Mouse (Mus musculus) left cerebral cortex, adult 2 months (tissue): ENCODE measurements around the gene Timp4. TPM values are rescaled to one million over a fixed set of nuclear protein-coding genes. Genes with fewer than 3 reads are reported as not detected.

Source experiments
- DNase-seq, 2 experiments: peaks; one replicate each; pipeline ENCODE4 v3.0.0; 2021 to 2022; ENCODE audit warnings: low spot score in 2 of 2, mixed read lengths in 1 of 2; ENCODE audit errors: extremely low spot score in 1 of 2
- H3K27ac ChIP-seq: fragments of 200-600 bp; 2 replicates; pipeline ENCODE4 v1.8.1; 2022
- H3K4me3 ChIP-seq: fragments of 200-600 bp; 2 replicates; pipeline ENCODE4 v1.8.1; 2022
- CTCF ChIP-seq: fragments of 200-600 bp; IDR thresholded peaks from 2 replicates; pipeline ENCODE4 v1.8.1; 2022; ENCODE audit warnings: antibody characterized with exemption, mild to moderate bottlenecking, moderate library complexity
- intact Hi-C: fragments of 180-260 bp; cut with DNase I; formaldehyde crosslinking; loops from one replicate; pipeline ENCODE4 v1.15.1; 2025
- long read RNA-seq, 2 experiments: library from polyadenylated mRNA; stranded (forward); transcript quantifications; one replicate each; pipeline ENCODE4 v2.0.0; 2021; ENCODE audit warnings: borderline mapping rate in 2 of 2
- total RNA-seq, 2 experiments: library from RNA; stranded (reverse); gene quantifications; 2 replicates each; pipeline ENCODE4 v1.2.3; 2021

Gene Timp4
- 10 to 100 TPM; 13.7 to 18.9 TPM for total RNA-seq
- long read RNA-seq, experiment 1, full-length matches to known transcripts = 21 of 27 reads
- long read RNA-seq, experiment 1, partial matches to known transcripts = 0 of 27 reads
- long read RNA-seq, experiment 1, other reads (novel, unspliced or antisense) = 6 of 27 reads
- long read RNA-seq, experiment 2, full-length matches to known transcripts = 25 of 33 reads
- long read RNA-seq, experiment 2, partial matches to known transcripts = 1 of 33 reads
- long read RNA-seq, experiment 2, other reads (novel, unspliced or antisense) = 7 of 33 reads

GRCm38 (mm10) chr6:115252099-115252873 is at the start of gene Timp4:
Gene Timp4, minus strand, starts transcription at chr6:115252205.
- no peak for TF ChIP-seq CTCF
- Histone ChIP-seq H3K27ac (peak within 1 kb of the TSS; percentile 75), H3K4me3 (peak within 1 kb of the TSS; percentile 21)
- intact Hi-C loops = no loop called here
- DNase-seq = no peak

- no peak for DNase-seq
- H3K27ac ChIP-seq = peak overlapping the region; percentile 45
- intact Hi-C loops = loop anchor here (2.0 kb wide), 1 partner anchor 19 kb away; no protein-coding TSS in a partner anchor
- H3K4me3 ChIP-seq = no peak overlapping the region
- no peak for TF ChIP-seq CTCF
Observed at GRCm38 (mm10) chr6:115293877-115294276, 41.9 kb upstream of the Timp4 start.

- no peak for TF ChIP-seq CTCF
- no peak for DNase-seq
- peak overlapping the region; percentile 80 for H3K27ac ChIP-seq
- intact Hi-C loops = loop anchor here (2.0 kb wide), 1 partner anchor 20 kb away; no protein-coding TSS in a partner anchor
- no peak overlapping the region for H3K4me3 ChIP-seq
Observed at GRCm38 (mm10) chr6:115292621-115293020, 40.6 kb upstream of the Timp4 start.

GRCm38 (mm10) chr6:115291823-115292222 is 39.8 kb upstream of the Timp4 start:
- peak overlapping the region; percentile 80 for H3K27ac ChIP-seq
- DNase-seq = no peak
- no peak overlapping the region for H3K4me3 ChIP-seq
- intact Hi-C loops = loop anchor here (2.0 kb wide), 1 partner anchor 21 kb away; no protein-coding TSS in a partner anchor
- no peak for TF ChIP-seq CTCF

- TF ChIP-seq CTCF = no peak
- H3K27ac ChIP-seq = peak overlapping the region; percentile 76
- no peak for DNase-seq
- H3K4me3 ChIP-seq = no peak overlapping the region
- intact Hi-C loops = no loop called here
Observed at GRCm38 (mm10) chr6:115291068-115291467, 39.1 kb upstream of the Timp4 start.

- H3K27ac ChIP-seq = no peak overlapping the region
- intact Hi-C loops = no loop called here
- TF ChIP-seq CTCF = no peak
- no peak overlapping the region for H3K4me3 ChIP-seq
- DNase-seq = no peak
Observed at GRCm38 (mm10) chr6:115290561-115290960, 38.6 kb upstream of the Timp4 start.

GRCm38 (mm10) chr6:115288223-115288622 is 36.2 kb upstream of the Timp4 start:
- intact Hi-C loops = loop anchor here (5.0 kb wide), 2 partner anchors 34 to 74 kb away; partner anchors contain the start of gene Pparg
- H3K27ac ChIP-seq = no peak overlapping the region
- no peak overlapping the region for H3K4me3 ChIP-seq
- DNase-seq = no peak
- no peak for TF ChIP-seq CTCF

GRCm38 (mm10) chr6:115286441-115286840 is 34.4 kb upstream of the Timp4 start:
- TF ChIP-seq CTCF = no peak
- peak overlapping the region; percentile 30 for H3K27ac ChIP-seq
- H3K4me3 ChIP-seq = no peak overlapping the region
- intact Hi-C loops = loop anchor here (5.0 kb wide), 2 partner anchors 36 to 76 kb away; partner anchors contain the start of gene Pparg
- DNase-seq = no peak

- Histone ChIP-seq H3K4me3 (no peak overlapping the region), H3K27ac (no peak overlapping the region)
- TF ChIP-seq CTCF = no peak
- intact Hi-C loops = no loop called here
- DNase-seq = peak in 1 of 2 experiments; percentile 10
Observed at GRCm38 (mm10) chr6:115284153-115284552, 32.1 kb upstream of the Timp4 start.

- no peak for TF ChIP-seq CTCF
- Histone ChIP-seq H3K4me3 (no peak overlapping the region), H3K27ac (no peak overlapping the region)
- peak in 1 of 2 experiments; percentile 7 for DNase-seq
- intact Hi-C loops = no loop called here
Observed at GRCm38 (mm10) chr6:115279639-115280038, 27.6 kb upstream of the Timp4 start.

GRCm38 (mm10) chr6:115278086-115278485 is 26.1 kb upstream of the Timp4 start:
- TF ChIP-seq CTCF = no peak
- peak in 1 of 2 experiments; percentile 36 for DNase-seq
- intact Hi-C loops = no loop called here
- H3K27ac ChIP-seq = peak overlapping the region; percentile 25; the same call in 1 of the 2 replicates
- no peak overlapping the region for H3K4me3 ChIP-seq

- no peak for DNase-seq
- intact Hi-C loops = no loop called here
- Histone ChIP-seq H3K4me3 (no peak overlapping the region), H3K27ac (no peak overlapping the region)
- TF ChIP-seq CTCF = no peak
Observed at GRCm38 (mm10) chr6:115275116-115275815, 23.3 kb upstream of the Timp4 start.
